Mouse (Mus musculus): ENCODE measurements around the gene Akap13. TPM values are rescaled to one million over a fixed set of nuclear protein-coding genes. Genes with fewer than 3 reads are reported as not detected.
"Not testable (repeated sequence)": the region's sequence is repeated elsewhere in the genome, so short reads cannot be mapped to it uniquely, and the experiment has no call there.

Akap13 gene
- total RNA-seq, 2 experiments from 2014 or later: 53.7 to 59.6 TPM

- no peak for DNase-seq (ENCODE audit: low spot score in 2 of 2)
These were observed 298.0 kb downstream of the Akap13 start for GRCm38 (mm10) chr7:75753192-75753783.

GRCm38 (mm10) chr7:75754587-75755499 is 299.5 kb downstream of the Akap13 start:
- no peak for DNase-seq (ENCODE audit: low spot score in 2 of 2)

DNA sequence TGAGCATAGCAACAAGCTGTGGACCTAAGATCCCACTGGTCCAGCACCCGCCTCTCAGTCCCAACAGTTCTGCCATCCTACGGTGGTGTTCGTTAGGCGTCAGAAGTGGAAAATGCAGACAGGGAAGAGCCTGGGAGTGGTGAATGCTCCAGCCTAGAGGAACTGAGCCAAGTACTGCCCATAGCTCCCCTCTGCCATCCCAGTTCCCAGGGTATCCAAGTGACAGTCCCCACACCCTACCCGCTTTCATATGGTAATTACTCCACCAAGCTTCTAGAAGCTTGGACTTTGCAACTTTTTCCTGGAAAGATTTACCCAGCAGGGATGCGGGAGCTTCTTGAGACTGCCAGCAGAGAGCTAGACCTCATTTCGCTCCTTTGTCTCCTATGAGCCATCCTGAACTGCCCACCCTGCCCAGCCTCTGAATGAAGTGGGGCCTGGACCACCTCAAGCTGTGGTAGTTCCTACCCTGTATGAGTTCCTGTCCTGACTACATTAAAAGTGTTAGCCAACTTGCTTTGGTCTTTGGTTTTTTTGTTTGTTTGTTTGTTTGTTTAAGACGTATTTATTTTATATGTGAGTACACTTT is 300.6 kb downstream of the Akap13 start:
- no peak for DNase-seq (ENCODE audit: low spot score in 2 of 2)

DNA sequence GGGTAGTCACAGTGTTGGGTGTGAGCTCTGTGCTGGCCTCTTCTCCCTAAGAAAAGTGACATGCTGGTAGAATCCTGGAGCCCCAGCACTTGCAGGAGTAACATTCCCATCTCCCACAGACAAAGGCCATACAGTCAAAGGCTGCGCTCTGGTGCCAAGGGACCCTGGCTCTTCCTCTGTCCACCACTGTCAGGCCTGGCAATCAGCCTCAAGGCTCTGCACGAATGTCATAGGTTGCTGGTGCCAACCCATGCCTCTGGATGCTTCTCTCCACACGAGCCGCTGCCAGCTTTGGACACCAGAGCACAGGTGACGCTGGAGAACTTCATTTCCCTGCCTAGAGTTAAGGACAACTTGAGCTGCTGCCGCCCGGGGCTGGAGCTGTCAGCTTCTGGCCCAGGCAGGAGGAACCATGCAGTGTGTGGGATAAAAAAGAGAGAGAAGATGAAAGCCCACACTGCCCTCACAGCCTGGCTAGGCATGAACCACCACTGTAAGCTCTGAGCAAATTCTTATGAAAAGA is 304.7 kb downstream of the Akap13 start:
- DNase-seq (ENCODE audit: low spot score in 2 of 2): no peak

- not testable (repeated sequence) for DNase-seq (ENCODE audit: low spot score in 2 of 2)
These were observed 305.5 kb downstream of the Akap13 start for GRCm38 (mm10) chr7:75760661-75761319.

DNA sequence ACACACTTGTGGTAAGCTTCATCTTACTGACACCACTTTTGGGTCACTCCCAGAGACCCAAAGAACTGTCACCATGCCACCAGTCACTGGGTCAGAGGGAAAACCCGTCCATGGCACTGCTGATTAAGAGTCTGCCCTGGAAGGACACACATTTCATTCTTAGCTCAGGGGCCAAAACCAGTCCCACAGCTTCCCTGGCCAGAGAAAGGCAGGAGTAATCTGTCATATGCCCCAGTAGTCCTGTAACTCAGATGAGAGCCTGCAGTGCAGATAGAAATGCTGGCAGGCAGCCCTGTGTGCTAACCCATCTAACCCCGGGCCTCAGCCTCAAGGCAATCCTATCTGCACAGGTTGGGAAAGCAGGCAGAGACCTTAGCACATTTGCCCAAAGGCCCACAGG is 306.9 kb downstream of the Akap13 start:
- DNase-seq (ENCODE audit: low spot score in 2 of 2): not testable (repeated sequence)

DNA sequence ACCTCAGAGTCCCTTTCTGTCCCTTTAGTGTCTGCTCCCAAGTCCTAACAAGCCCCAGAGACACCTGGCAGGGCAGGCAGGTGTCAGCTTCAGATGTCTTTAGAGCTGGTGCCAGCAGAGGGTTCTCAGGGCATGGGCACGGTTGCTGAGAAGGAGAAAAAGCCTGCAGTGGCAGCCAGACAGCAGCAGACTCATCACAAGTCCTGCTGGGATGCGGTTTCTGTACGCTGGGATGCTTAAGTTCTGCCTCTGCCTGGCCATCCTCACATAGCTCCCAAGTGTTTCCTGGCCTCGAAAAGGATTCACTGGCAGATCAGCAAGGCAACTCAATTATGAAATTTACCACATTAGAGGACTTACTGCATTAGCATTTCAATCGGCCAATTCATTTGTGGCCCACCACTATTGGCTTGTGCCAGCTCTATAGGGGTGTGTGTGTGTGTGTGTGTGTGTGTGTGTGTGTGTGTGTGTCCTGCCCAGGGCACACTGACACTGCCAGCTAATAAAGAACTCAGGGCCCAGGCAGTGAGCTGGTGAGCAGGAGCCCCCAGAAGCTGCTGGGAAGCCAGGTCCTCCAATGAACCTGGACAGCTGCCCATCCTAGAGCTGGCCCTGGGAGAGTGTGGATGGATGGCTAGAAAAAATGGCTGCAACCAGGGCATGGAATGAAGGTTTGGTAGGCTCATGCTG is 311.9 kb downstream of the Akap13 start:
- not testable (repeated sequence) for DNase-seq (ENCODE audit: low spot score in 2 of 2)

GRCm38 (mm10) chr7:75768169-75768568 is 312.8 kb downstream of the Akap13 start:
- DNase-seq (ENCODE audit: low spot score in 2 of 2): no peak

GRCm38 (mm10) chr7:75769909-75770308 is 314.6 kb downstream of the Akap13 start:
- DNase-seq (ENCODE audit: low spot score in 2 of 2): no peak

- not testable (repeated sequence) for DNase-seq (ENCODE audit: low spot score in 2 of 2)
These were observed 319.1 kb downstream of the Akap13 start for GRCm38 (mm10) chr7:75774095-75775078.

DNA sequence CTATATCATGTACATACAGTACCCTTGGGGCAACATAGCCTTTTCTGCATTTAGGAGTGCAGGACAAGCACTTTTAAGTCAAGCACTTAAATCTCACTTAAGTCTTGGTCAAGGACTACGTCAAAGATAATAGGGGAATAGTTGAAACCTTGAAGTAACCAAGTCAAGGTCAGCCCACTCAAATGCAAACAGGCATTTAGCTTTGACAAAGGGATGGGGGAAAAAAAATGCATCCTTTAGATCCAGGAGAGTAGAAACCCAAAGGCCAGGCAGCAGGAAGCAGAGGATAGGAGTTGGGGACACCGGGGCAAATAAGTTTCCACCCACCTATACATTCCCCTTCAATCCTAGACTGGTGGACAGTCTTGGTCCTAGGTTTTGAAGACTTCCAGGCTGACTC is 322.7 kb downstream of the Akap13 start:
- no peak for DNase-seq (ENCODE audit: low spot score in 2 of 2)

DNA sequence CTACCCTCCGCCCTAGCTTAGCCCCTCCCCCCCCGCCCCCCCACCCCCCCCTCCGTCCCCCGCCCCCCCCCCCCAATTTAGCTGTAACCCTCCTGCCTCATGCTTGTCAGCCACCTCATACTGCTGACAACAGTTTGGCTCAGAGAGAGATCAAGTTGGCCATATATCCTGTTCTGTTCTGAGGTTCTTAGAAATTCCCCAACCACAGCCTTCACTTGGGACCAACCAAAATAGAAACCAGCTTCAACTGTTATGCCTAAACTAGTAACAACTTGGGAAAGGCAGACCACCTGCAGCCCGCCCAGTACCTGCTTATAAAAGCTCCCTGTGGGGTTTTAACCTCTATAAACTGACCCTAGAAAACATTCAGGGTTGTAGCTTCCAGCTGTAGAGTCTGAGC is 325.5 kb downstream of the Akap13 start:
- DNase-seq (ENCODE audit: low spot score in 2 of 2): no peak

GRCm38 (mm10) chr7:75781298-75781947 is 326.1 kb downstream of the Akap13 start:
- DNase-seq (ENCODE audit: low spot score in 2 of 2): no peak

DNA sequence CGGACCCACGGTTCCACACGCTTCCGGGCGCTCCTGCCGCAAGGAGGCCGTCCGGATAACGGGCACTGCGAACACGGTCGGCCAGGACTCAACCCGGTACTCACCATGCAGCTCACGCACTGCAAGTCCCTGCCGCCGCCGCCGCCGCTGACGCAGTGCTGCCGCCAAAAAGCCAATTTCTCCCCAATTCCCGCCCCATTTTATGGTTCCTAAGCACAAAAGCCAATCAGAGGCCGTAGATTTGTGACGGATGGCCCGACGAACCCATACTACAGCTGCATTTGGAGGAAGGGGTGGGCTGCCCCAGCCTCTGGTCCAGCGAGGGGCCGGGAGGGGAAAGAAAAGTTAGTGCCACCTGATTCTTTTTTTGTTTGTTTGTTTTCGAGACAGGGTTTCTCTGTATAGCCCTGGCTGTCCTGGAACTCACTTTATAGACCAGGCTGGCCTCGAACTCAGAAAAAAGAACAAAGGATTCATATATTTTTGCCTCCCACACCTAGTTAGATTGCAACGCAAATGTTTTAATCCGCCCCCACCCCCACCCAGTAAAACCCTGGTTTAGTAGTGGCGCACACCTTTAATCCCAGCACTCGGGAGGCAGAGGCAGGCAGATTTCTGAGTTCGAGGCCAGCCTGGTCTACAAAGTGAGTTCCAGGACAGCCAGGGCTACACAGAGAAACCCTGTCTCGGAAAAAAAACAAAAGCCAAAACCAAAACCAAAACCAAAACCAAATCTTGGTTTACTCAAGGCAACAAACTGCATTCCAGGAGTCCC is 326.8 kb downstream of the Akap13 start:
- DNase-seq (ENCODE audit: low spot score in 2 of 2): peak; percentile 78 to 85

- DNase-seq (ENCODE audit: low spot score in 2 of 2): no peak
These were observed 327.3 kb downstream of the Akap13 start for GRCm38 (mm10) chr7:75782723-75783011.

- DNase-seq (ENCODE audit: low spot score in 2 of 2): no peak
These were observed 330.3 kb downstream of the Akap13 start for GRCm38 (mm10) chr7:75785388-75786328.

DNA sequence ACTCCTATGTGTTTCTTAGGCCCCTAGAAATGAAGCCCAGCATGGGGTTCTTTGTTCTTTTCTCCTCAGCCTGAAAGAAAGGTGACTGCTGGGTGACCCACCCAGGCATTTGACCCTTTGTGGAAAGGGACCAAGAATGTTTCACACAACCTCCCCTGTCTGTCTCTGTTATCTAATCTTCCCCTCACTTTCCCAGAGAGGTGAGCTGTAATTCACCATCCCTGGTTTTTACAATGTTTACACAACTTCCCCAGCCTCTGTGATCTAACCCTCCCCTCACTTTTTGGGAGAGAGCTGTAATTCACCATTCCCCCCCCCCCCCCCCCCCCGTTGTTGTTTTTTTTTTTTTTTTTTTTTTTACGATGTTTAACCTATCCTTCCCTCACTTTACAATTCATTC is 331.5 kb downstream of the Akap13 start:
- DNase-seq (ENCODE audit: low spot score in 2 of 2): no peak
